8 mouse cellular contexts compared by ENCODE assay signal in genomic region chr15:25414011-25414746, GRCm38 (mm10). TPM values are rescaled to one million over a fixed set of nuclear protein-coding genes. Genes with fewer than 3 reads are reported as not detected.
DNase-seq lines count a peak whose midpoint lies in the region; ATAC-seq lines count a peak whose summit lies in the region.

No protein-coding gene starts in this region.

- H3K9ac ChIP-seq in liver, embryonic 13.5 days, result no peak overlapping the region
- peak overlapping the region; percentile 100 for H3K9ac ChIP-seq in neural tube, embryonic 13.5 days

- H3K4me2 ChIP-seq in liver, embryonic 13.5 days, result peak overlapping the region; percentile 58
- H3K4me2 ChIP-seq in neural tube, embryonic 13.5 days, result peak overlapping the region; percentile 72

- H3K36me3 ChIP-seq in liver, embryonic 13.5 days, result no peaks in the 10 kb centered on the region
- H3K36me3 ChIP-seq in neural tube, embryonic 13.5 days, result peaks cover 6% of the 10 kb centered on the region; the same call in 1 of the 2 replicates

- H3K4me3 ChIP-seq in liver, embryonic 13.5 days (replicated peaks), result peak overlapping the region; percentile 59
- H3K4me3 ChIP-seq in neural tube, embryonic 13.5 days, result peak overlapping the region; percentile 100

- WGBS in liver, embryonic 13.5 days (ENCODE audit: insufficient replicate concordance), result 1% methylated on average over 36 of the region's 36 CpGs
- 1% methylated on average over 35 of the region's 36 CpGs for WGBS in neural tube, embryonic 13.5 days

- ATAC-seq in common myeloid progenitor, adult 5-6 weeks (replicated peaks; ENCODE audit: low read depth, poor library complexity, severe bottlenecking), result peak; percentile 41
- peak; percentile 26 for ATAC-seq in granulocyte monocyte progenitor cell, adult 5-6 weeks (replicated peaks; ENCODE audit: poor library complexity, severe bottlenecking)
- ATAC-seq in liver, embryonic 13.5 days (ENCODE audit: low read depth), result peak; percentile 47; the same call in 1 of the 2 replicates
- peak; percentile 42 for ATAC-seq in neural tube, embryonic 13.5 days (ENCODE audit: low read depth)

- peaks cover 4% of the 10 kb centered on the region; the same call in 1 of the 2 replicates for H3K4me1 ChIP-seq in liver, embryonic 13.5 days (replicated peaks)
- peaks cover 49% of the 10 kb centered on the region for H3K4me1 ChIP-seq in neural tube, embryonic 13.5 days (replicated peaks)

- peak; percentile 8 to 38 for DNase-seq in spleen, adult 18-20 months
- no peak for DNase-seq in spleen, adult 12 weeks (ENCODE audit: low spot score)
- DNase-seq in layer of hippocampus, adult 11-12 months (ENCODE audit: low spot score), result peak; percentile 62
- no peak for DNase-seq in liver, embryonic 13.5 days
- DNase-seq in urinary bladder, adult 2 months (ENCODE audit: low spot score), result peak; percentile 48

- H3K27me3 ChIP-seq in liver, embryonic 13.5 days, result peaks cover 44% of the 10 kb centered on the region
- H3K27me3 ChIP-seq in neural tube, embryonic 13.5 days, result no peaks in the 10 kb centered on the region

- no peaks in the 10 kb centered on the region for H3K9me3 ChIP-seq in liver, embryonic 13.5 days (replicated peaks)
- H3K9me3 ChIP-seq in neural tube, embryonic 13.5 days, result no peaks in the 10 kb centered on the region

- no peak overlapping the region for H3K27ac ChIP-seq in liver, embryonic 13.5 days
- H3K27ac ChIP-seq in neural tube, embryonic 13.5 days (replicated peaks), result peak overlapping the region; percentile 100

RNA-seq across cellular contexts. Expression of gene Basp1, which starts 0.6 kb away (rescaled TPM):
- 18.6 and 22.4 TPM in 2 replicates for total RNA-seq in common myeloid progenitor, adult 5-6 weeks (2017)
- total RNA-seq in granulocyte monocyte progenitor cell, adult 5-6 weeks (2014; fragmentation: Nextera tagmentation), result 0.39 and 2.7 TPM in 2 replicates
- total RNA-seq in granulocyte monocyte progenitor cell, adult 5-6 weeks (2017), result 2.7 and 5.2 TPM in 2 replicates
- polyA plus RNA-seq in liver, embryonic 13.5 days (2015; fragmentation: Nextera tagmentation; extraction: Ambion mirVana), result 2.2 and 2.4 TPM in 2 replicates
- polyA plus RNA-seq in neural tube, embryonic 13.5 days (2015; fragmentation: Nextera tagmentation; extraction: Ambion mirVana), result 311 and 351 TPM in 2 replicates
- 66.5 and 83.1 TPM in 2 replicates for polyA plus RNA-seq in urinary bladder, adult 2 months (2012; rRNA removed)

Comparison
In these comparisons a context has a peak if more than half of its experiments do, and no peak if none do; other contexts are left out.
1. DNase-seq: peak in spleen, adult 18-20 months (2 of 2), layer of hippocampus, adult 11-12 months (single experiment) and urinary bladder, adult 2 months (single experiment); none in spleen, adult 12 weeks (single experiment) and liver, embryonic 13.5 days (single experiment).
2. RNA of gene Basp1, which starts 0.6 kb away (polyA plus RNA-seq): 311 to 351 TPM in neural tube, embryonic 13.5 days and 66.5 to 83.1 TPM in urinary bladder, adult 2 months; 2.2 to 2.4 TPM in liver, embryonic 13.5 days; every median in the first group is over 10 times any median in the second.
3. Peak in every context shown above with its lines, with median percentiles within 50 percentile points of each other: ATAC-seq.